Mouse (Mus musculus): ENCODE measurements at regions not wholly inside any gene's neighbourhood (a gene's known extent, or its start where the extent isn't known, plus 50 kb on each side); places are given as distances from the start of the nearest gene placed in this dataset.

DNA sequence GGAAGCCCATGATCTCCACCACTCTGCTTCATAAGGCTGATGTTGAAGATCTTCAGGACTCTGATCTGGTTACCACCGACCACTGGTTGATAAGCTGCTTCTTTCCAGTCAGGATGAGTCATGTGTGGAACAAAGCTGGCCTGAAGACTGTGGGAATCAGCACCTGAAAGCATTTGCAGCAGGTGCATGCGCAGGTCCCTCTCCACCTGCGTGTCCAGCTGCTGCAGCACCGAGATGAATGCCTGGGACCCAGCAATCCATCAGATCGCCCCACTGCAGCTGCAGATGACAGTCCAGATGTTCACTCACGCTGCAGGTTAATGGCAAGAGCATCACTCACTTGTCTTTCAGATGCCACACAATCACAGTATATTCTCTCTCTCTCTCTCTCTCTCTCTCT, 230.4 kb upstream of the Kdm8 start:
- H3K4me3 ChIP-seq (replicated peaks; ENCODE audit: low read length), result no peak overlapping the region
- no peaks in the 10 kb centered on the region for H3K36me3 ChIP-seq (replicated peaks; ENCODE audit: control insufficient read depth, insufficient read depth)
- H3K27ac ChIP-seq, result no peak overlapping the region
- no peak overlapping the region for H3K4me2 ChIP-seq (replicated peaks)
- no peaks in the 10 kb centered on the region for H3K27me3 ChIP-seq (ENCODE audit: control insufficient read depth, insufficient read depth, low read length)
- ATAC-seq (ENCODE audit: low FRiP score) (no peak), DNase-seq (ENCODE audit: low spot score) (no peak)
- H3K4me1 ChIP-seq (replicated peaks; ENCODE audit: control insufficient read depth, insufficient read depth, low read length), result no peaks in the 10 kb centered on the region
- H3K9ac ChIP-seq, result no peak overlapping the region
- 73% methylated on average over 6 of the region's 6 CpGs for WGBS
- no peaks in the 10 kb centered on the region for H3K9me3 ChIP-seq (ENCODE audit: control insufficient read depth, low read length)

DNA sequence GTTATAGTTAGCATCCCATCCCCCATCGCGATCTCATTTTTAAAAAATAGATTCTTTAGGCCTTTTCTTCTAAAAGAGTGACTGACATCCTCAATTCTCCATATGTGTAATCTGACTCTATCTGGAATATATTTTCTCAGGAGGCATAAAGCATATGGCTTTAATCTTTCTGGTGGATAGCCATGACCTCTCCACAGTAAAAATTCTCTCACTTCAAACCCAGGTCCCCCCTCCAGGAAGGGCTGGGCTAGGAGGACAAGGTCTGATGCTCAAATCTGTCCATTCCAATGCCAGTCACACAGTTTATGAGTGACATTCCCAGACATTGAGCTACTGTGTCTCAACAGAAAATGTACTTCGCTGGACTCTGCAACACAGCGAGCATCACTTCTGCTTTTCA, 226.8 kb upstream of the Kdm8 start:
- ATAC-seq (ENCODE audit: low FRiP score), result no peak
- WGBS, result 88% methylated on average over 4 of the region's 4 CpGs
- Histone ChIP-seq H3K4me3 (replicated peaks; ENCODE audit: low read length) (no peak overlapping the region), H3K36me3 (replicated peaks; ENCODE audit: control insufficient read depth, insufficient read depth) (no peaks in the 10 kb centered on the region), H3K4me1 (replicated peaks; ENCODE audit: control insufficient read depth, insufficient read depth, low read length) (no peaks in the 10 kb centered on the region), H3K9ac (no peak overlapping the region), H3K4me2 (replicated peaks) (no peak overlapping the region), H3K27ac (no peak overlapping the region), H3K27me3 (ENCODE audit: control insufficient read depth, insufficient read depth, low read length) (no peaks in the 10 kb centered on the region), H3K9me3 (ENCODE audit: control insufficient read depth, low read length) (no peaks in the 10 kb centered on the region)
- no peak for DNase-seq (ENCODE audit: low spot score)

- H3K4me2 ChIP-seq (replicated peaks), result no peak overlapping the region
- H3K27ac ChIP-seq, result no peak overlapping the region
- no peaks in the 10 kb centered on the region for H3K9me3 ChIP-seq (ENCODE audit: control insufficient read depth, low read length)
- no peaks in the 10 kb centered on the region for H3K4me1 ChIP-seq (replicated peaks; ENCODE audit: control insufficient read depth, insufficient read depth, low read length)
- DNase-seq (ENCODE audit: low spot score) (no peak), ATAC-seq (ENCODE audit: low FRiP score) (no peak)
- no peaks in the 10 kb centered on the region for H3K27me3 ChIP-seq (ENCODE audit: control insufficient read depth, insufficient read depth, low read length)
- no peak overlapping the region for H3K9ac ChIP-seq
- H3K4me3 ChIP-seq (replicated peaks; ENCODE audit: low read length), result no peak overlapping the region
- WGBS, result 94% methylated on average over 1 of the region's 1 CpGs
- no peaks in the 10 kb centered on the region for H3K36me3 ChIP-seq (replicated peaks; ENCODE audit: control insufficient read depth, insufficient read depth)
Measured at GRCm38 (mm10) chr7:125222684-125223083, 221.8 kb upstream of the Kdm8 start.

DNA sequence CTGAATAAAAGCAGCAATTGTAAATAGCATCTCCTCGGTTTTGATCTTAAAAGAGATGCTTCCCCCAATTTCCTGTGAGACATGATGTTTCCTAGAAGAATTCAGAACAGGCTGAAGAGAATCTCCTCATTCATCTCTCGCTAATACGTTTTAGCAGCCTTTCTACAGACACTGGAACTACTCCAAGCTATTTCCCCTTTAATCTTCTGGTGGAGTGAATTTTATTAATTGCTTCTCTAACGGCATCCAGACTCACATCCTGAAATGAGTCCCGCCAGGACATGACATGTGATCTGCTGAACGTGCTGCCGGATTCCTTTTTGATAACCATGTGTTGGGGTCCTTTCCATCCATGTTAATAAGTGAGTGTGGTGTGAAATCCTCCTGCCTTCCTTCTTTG, 209.6 kb upstream of the Kdm8 start:
- no peak overlapping the region for H3K4me2 ChIP-seq (replicated peaks)
- WGBS, result 50% methylated on average over 7 of the region's 7 CpGs
- no peaks in the 10 kb centered on the region for H3K36me3 ChIP-seq (replicated peaks; ENCODE audit: control insufficient read depth, insufficient read depth)
- H3K27ac ChIP-seq, result no peak overlapping the region
- H3K9me3 ChIP-seq (ENCODE audit: control insufficient read depth, low read length), result no peaks in the 10 kb centered on the region
- no peak for DNase-seq (ENCODE audit: low spot score)
- H3K4me1 ChIP-seq (replicated peaks; ENCODE audit: control insufficient read depth, insufficient read depth, low read length), result no peaks in the 10 kb centered on the region
- no peak for ATAC-seq (ENCODE audit: low FRiP score)
- H3K27me3 ChIP-seq (ENCODE audit: control insufficient read depth, insufficient read depth, low read length), result no peaks in the 10 kb centered on the region
- H3K4me3 ChIP-seq (replicated peaks; ENCODE audit: low read length), result no peak overlapping the region
- no peak overlapping the region for H3K9ac ChIP-seq

- no peaks in the 10 kb centered on the region for H3K4me1 ChIP-seq (replicated peaks; ENCODE audit: control insufficient read depth, insufficient read depth, low read length)
- no peak for DNase-seq (ENCODE audit: low spot score)
- H3K27ac ChIP-seq, result no peak overlapping the region
- no peaks in the 10 kb centered on the region for H3K27me3 ChIP-seq (ENCODE audit: control insufficient read depth, insufficient read depth, low read length)
- H3K9me3 ChIP-seq (ENCODE audit: control insufficient read depth, low read length), result no peaks in the 10 kb centered on the region
- no peaks in the 10 kb centered on the region for H3K36me3 ChIP-seq (replicated peaks; ENCODE audit: control insufficient read depth, insufficient read depth)
- ATAC-seq (ENCODE audit: low FRiP score), result no peak
- 91% methylated on average over 3 of the region's 3 CpGs for WGBS
- H3K4me2 ChIP-seq (replicated peaks), result no peak overlapping the region
- no peak overlapping the region for H3K4me3 ChIP-seq (replicated peaks; ENCODE audit: low read length)
- no peak overlapping the region for H3K9ac ChIP-seq
Measured at GRCm38 (mm10) chr7:125237026-125237425, 207.4 kb upstream of the Kdm8 start.

- Histone ChIP-seq H3K36me3 (replicated peaks; ENCODE audit: control insufficient read depth, insufficient read depth) (no peaks in the 10 kb centered on the region), H3K27me3 (ENCODE audit: control insufficient read depth, insufficient read depth, low read length) (no peaks in the 10 kb centered on the region), H3K27ac (no peak overlapping the region), H3K9ac (no peak overlapping the region), H3K9me3 (ENCODE audit: control insufficient read depth, low read length) (peaks cover 4% of the 10 kb centered on the region; the same call in 1 of the 2 replicates), H3K4me3 (replicated peaks; ENCODE audit: low read length) (no peak overlapping the region), H3K4me1 (replicated peaks; ENCODE audit: control insufficient read depth, insufficient read depth, low read length) (no peaks in the 10 kb centered on the region), H3K4me2 (replicated peaks) (no peak overlapping the region)
- WGBS, result 80% methylated on average over 3 of the region's 3 CpGs
- DNase-seq (ENCODE audit: low spot score), result no peak
- no peak for ATAC-seq (ENCODE audit: low FRiP score)
Measured at GRCm38 (mm10) chr7:125243021-125243420, 201.5 kb upstream of the Kdm8 start.

DNA sequence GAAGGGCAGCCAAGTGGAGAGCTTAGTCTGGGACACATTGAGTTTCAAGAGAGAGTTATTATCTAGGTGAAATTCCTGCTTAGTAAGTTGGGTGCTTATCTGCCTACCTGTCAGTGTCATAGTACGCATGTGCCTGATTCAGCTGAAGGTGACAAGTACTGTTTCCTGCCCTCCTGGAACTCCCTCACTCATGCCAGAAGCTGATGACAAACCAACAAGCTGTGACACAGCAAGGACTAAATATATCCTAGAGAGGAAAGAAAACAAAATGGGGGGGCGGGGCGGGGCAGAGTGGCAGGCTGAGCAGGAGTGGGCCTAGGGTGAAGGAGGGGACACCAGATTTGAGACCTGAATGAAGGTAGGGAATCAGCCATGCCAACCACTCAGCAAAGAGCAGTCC, 196.1 kb upstream of the Kdm8 start:
- Histone ChIP-seq H3K4me2 (replicated peaks) (no peak overlapping the region), H3K9me3 (ENCODE audit: control insufficient read depth, low read length) (peaks cover 4% of the 10 kb centered on the region; the same call in 1 of the 2 replicates), H3K36me3 (replicated peaks; ENCODE audit: control insufficient read depth, insufficient read depth) (no peaks in the 10 kb centered on the region), H3K4me1 (replicated peaks; ENCODE audit: control insufficient read depth, insufficient read depth, low read length) (no peaks in the 10 kb centered on the region), H3K9ac (no peak overlapping the region), H3K27ac (no peak overlapping the region), H3K27me3 (ENCODE audit: control insufficient read depth, insufficient read depth, low read length) (no peaks in the 10 kb centered on the region), H3K4me3 (replicated peaks; ENCODE audit: low read length) (no peak overlapping the region)
- WGBS, result 99% methylated on average over 3 of the region's 3 CpGs
- no peak for DNase-seq (ENCODE audit: low spot score)
- ATAC-seq (ENCODE audit: low FRiP score), result no peak

GRCm38 (mm10) chr7:125250385-125250784, 194.1 kb upstream of the Kdm8 start:
- ATAC-seq (ENCODE audit: low FRiP score) (no peak), DNase-seq (ENCODE audit: low spot score) (no peak)
- Histone ChIP-seq H3K4me2 (replicated peaks) (no peak overlapping the region), H3K4me3 (replicated peaks; ENCODE audit: low read length) (no peak overlapping the region), H3K27ac (no peak overlapping the region), H3K4me1 (replicated peaks; ENCODE audit: control insufficient read depth, insufficient read depth, low read length) (no peaks in the 10 kb centered on the region), H3K36me3 (replicated peaks; ENCODE audit: control insufficient read depth, insufficient read depth) (no peaks in the 10 kb centered on the region), H3K9ac (no peak overlapping the region), H3K27me3 (ENCODE audit: control insufficient read depth, insufficient read depth, low read length) (no peaks in the 10 kb centered on the region), H3K9me3 (ENCODE audit: control insufficient read depth, low read length) (peaks cover 4% of the 10 kb centered on the region; the same call in 1 of the 2 replicates)
- 82% methylated on average over 2 of the region's 2 CpGs for WGBS

GRCm38 (mm10) chr7:125250970-125251585, 193.4 kb upstream of the Kdm8 start:
- WGBS, result 58% methylated on average over 6 of the region's 6 CpGs
- Histone ChIP-seq H3K27me3 (ENCODE audit: control insufficient read depth, insufficient read depth, low read length) (no peaks in the 10 kb centered on the region), H3K4me2 (replicated peaks) (no peak overlapping the region), H3K27ac (no peak overlapping the region), H3K4me3 (replicated peaks; ENCODE audit: low read length) (no peak overlapping the region), H3K36me3 (replicated peaks; ENCODE audit: control insufficient read depth, insufficient read depth) (no peaks in the 10 kb centered on the region), H3K4me1 (replicated peaks; ENCODE audit: control insufficient read depth, insufficient read depth, low read length) (no peaks in the 10 kb centered on the region), H3K9me3 (ENCODE audit: control insufficient read depth, low read length) (peaks cover 4% of the 10 kb centered on the region; the same call in 1 of the 2 replicates), H3K9ac (no peak overlapping the region)
- DNase-seq (ENCODE audit: low spot score) (peak; percentile 54), ATAC-seq (ENCODE audit: low FRiP score) (no peak; the same call in 1 of the 2 replicates)

DNA sequence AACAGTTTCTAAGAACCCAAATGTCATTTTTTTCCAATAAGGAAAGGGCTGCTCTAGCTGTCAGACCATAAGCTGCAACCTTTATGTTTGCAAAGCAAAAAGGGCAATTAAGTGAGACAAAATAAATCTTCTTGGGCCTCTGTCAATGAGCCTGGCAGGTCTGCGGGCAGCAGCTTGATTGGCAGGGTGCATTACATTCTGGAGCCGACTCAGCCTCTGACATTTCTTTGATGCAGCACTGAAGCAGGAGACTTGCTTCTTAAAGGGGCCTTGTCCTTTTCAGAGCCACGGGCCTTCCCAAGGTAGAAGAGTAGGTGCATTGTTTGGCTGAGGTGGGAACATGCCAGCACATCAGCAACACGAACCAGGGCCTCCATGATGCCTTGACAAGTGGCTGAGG, 190.2 kb upstream of the Kdm8 start:
- Histone ChIP-seq H3K4me1 (replicated peaks; ENCODE audit: control insufficient read depth, insufficient read depth, low read length) (no peaks in the 10 kb centered on the region), H3K4me2 (replicated peaks) (no peak overlapping the region), H3K9me3 (ENCODE audit: control insufficient read depth, low read length) (no peaks in the 10 kb centered on the region), H3K27me3 (ENCODE audit: control insufficient read depth, insufficient read depth, low read length) (no peaks in the 10 kb centered on the region), H3K4me3 (replicated peaks; ENCODE audit: low read length) (no peak overlapping the region), H3K27ac (no peak overlapping the region), H3K9ac (no peak overlapping the region), H3K36me3 (replicated peaks; ENCODE audit: control insufficient read depth, insufficient read depth) (no peaks in the 10 kb centered on the region)
- WGBS, result 24% methylated on average over 4 of the region's 4 CpGs
- ATAC-seq (ENCODE audit: low FRiP score), result no peak
- no peak for DNase-seq (ENCODE audit: low spot score)

All from hindbrain, embryonic 14.5 days (tissue).